Mouse (Mus musculus) gastrocnemius, postnatal 10 days (tissue): ENCODE data around the gene Lpo. TPM values are rescaled to one million over a fixed set of nuclear protein-coding genes. Genes with fewer than 3 reads are reported as not detected.

Experiments
- DNase-seq: peaks from one replicate; pipeline ENCODE4 v3.0.0; 2021; ENCODE audit warnings: mixed read lengths
- microRNA-seq, 2 experiments: library from miRNA; unstranded; fragments of <30 nt; microRNA quantifications; one replicate each; pipeline ENCODE4 v1.2.0; 2021
- total RNA-seq, 2 experiments: library from RNA; stranded (reverse); gene quantifications; 2 replicates each; pipeline ENCODE4 v1.2.3; 2021

Gene Lpo
- total RNA-seq, 2 experiments from 2014 or later: not detected

GRCm38 (mm10) chr11:87758161-87758911 lies 69.8 kb downstream of the Lpo start:
- DNase-seq: no peak

GRCm38 (mm10) chr11:87757001-87757954 lies 70.8 kb downstream of the Lpo start:
- DNase-seq: no peak

Small RNAs within 50 kb of the gene (microRNA-seq; reads per million reads assigned to microRNA genes)
- gene Mir142 (0 reads per million in 2 experiments), gene Mir142b (0 reads per million in 2 experiments)

Other genes with a start within 250 kb of the Lpo start
- 10 to 100 TPM; 10.9 to 13.3 TPM for gene Mtmr4, start 236.1 kb downstream of the Lpo start, total RNA-seq
- under 1 TPM in 1 of 2 experiments, not detected in 1; 0.05 TPM for gene Hsf5, start 211.1 kb downstream of the Lpo start, total RNA-seq
- under 1 TPM; 0.07 to 0.16 TPM for gene Rnf43, start 165.6 kb downstream of the Lpo start, total RNA-seq
- 10 to 100 TPM; 38.6 to 42.6 TPM for gene Supt4a, start 90.7 kb downstream of the Lpo start, total RNA-seq
- under 1 TPM; 0.27 to 0.38 TPM for gene Tspoap1, start 67.7 kb downstream of the Lpo start, total RNA-seq
- 1 to 10 TPM in 1 of 2 experiments, not detected in 1; 4.4 TPM for gene Mpo, start 34.7 kb downstream of the Lpo start, total RNA-seq
- 1 to 10 TPM; 2.9 to 3.0 TPM for gene Mks1, start 24.9 kb upstream of the Lpo start, total RNA-seq
- under 1 TPM in 1 of 2 experiments, not detected in 1; 0.47 TPM for gene Epx, start 47.2 kb upstream of the Lpo start, total RNA-seq
- not detected for gene Olfr462, start 64.0 kb upstream of the Lpo start, total RNA-seq
- gene Olfr463, start 69.1 kb upstream of the Lpo start, total RNA-seq: not detected
- not detected for gene Olfr464, start 92.7 kb upstream of the Lpo start, total RNA-seq
- 100 to 1,000 TPM; 122 to 139 TPM for gene Dynll2, start 159.2 kb upstream of the Lpo start, total RNA-seq
- gene Srsf1, start 219.1 kb upstream of the Lpo start, total RNA-seq: 100 to 1,000 TPM in 1 of 2 experiments, 10 to 100 TPM in 1; 89.5 to 128 TPM
- 10 to 100 TPM; 44.0 to 46.4 TPM for gene Vezf1, start 240.0 kb upstream of the Lpo start, total RNA-seq